Mouse (Mus musculus) megakaryocyte, embryonic 14.5 days (primary cell): ENCODE data around the gene Rnf19b.

Experiments used
- FLI1 ChIP-seq: IDR thresholded peaks from 2 replicates; pipeline ENCODE4 v1.6.1; 2012; ENCODE audit warnings: low read length, inconsistent platforms, mixed read lengths
- GATA1 ChIP-seq: IDR thresholded peaks from 3 replicates; pipeline ENCODE4 v1.6.1; 2012; ENCODE audit warnings: mixed read lengths, low read length, inconsistent platforms, borderline replicate concordance

GRCm38 (mm10) chr4:129095276-129095675 is 37.2 kb downstream of the Rnf19b start:
- TF ChIP-seq GATA1 (no peak), FLI1 (no peak)
